Mouse (Mus musculus): ENCODE measurements around the gene Nlrp9b. TPM values are rescaled to one million over a fixed set of nuclear protein-coding genes. Genes with fewer than 3 reads are reported as not detected.
"Not testable (repeated sequence)": the region's sequence is repeated elsewhere in the genome, so short reads cannot be mapped to it uniquely, and the experiment has no call there.

Nlrp9b gene
- polyA plus RNA-seq, 1 experiment = not detected

DNA sequence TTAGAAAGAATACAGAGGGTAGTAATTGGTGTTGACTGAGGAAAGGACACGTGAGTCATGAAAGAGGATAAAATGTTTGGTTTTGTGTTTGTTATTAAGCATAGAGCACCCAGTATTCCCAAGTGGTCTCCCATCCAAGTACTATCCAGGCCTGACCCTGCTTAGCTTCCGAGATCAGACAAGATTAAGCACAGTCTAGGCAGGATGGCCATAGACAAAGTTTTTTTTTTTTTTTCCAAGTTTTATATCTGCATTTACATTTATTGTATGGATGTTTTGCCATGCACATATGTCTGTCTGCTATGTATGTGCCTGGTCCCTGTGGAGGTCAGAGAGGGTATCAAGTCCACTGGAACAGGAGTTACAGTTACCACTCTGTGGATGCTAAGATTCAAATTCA lies 18.7 kb downstream of the Nlrp9b start:
- TF ChIP-seq POLR2A (IDR thresholded peaks at IDR 0.05; ENCODE audit: insufficient read depth, low read depth, low read length) (no peak), CTCF (IDR thresholded peaks at IDR 0.05; ENCODE audit: insufficient read depth, low read depth, low read length) (no peak)
- H3K4me1 ChIP-seq (ENCODE audit: control insufficient read depth, insufficient read depth, low read length) = no peaks in the 10 kb centered on the region
- no peak overlapping the region for H3K4me3 ChIP-seq (ENCODE audit: insufficient read depth, low read depth, low read length)
- H3K27ac ChIP-seq (ENCODE audit: insufficient read depth, low read depth, low read length) = no peak overlapping the region
- WGBS = 72% methylated on average over 2 of the region's 2 CpGs

- not testable (repeated sequence) for H3K4me1 ChIP-seq (ENCODE audit: control insufficient read depth, insufficient read depth, low read length); H3K4me3 ChIP-seq (ENCODE audit: insufficient read depth, low read depth, low read length); H3K27ac ChIP-seq (ENCODE audit: insufficient read depth, low read depth, low read length)
- 72% methylated on average over 4 of the region's 4 CpGs for WGBS
These were observed 72.8 kb downstream of the Nlrp9b start for GRCm38 (mm10) chr7:20064100-20064499.

DNA sequence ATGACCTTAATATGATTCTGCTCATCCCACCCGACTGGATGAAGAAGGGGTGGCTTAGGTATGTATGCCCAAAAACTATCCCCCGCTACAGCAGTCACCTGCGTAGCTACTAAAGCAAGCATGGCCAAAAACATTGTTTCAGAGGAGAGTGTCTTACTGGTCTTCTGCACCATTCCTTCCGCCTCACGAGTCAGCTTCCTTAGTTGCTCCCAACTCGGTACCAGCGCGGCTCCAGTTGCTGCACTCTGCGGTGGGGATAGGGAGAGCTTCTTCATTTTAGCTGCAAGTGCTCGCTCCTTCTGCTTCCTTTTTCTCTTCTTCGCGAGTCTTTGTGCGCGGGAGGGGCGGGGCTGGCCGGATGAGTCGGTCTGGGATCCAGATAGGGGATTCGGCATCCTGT lies 86.9 kb downstream of the Nlrp9b start:
- H3K4me1 ChIP-seq (ENCODE audit: control insufficient read depth, insufficient read depth, low read length); H3K4me3 ChIP-seq (ENCODE audit: insufficient read depth, low read depth, low read length); H3K27ac ChIP-seq (ENCODE audit: insufficient read depth, low read depth, low read length): not testable (repeated sequence)
- 56% methylated on average over 18 of the region's 18 CpGs for WGBS

- WGBS = 79% methylated on average over 5 of the region's 5 CpGs
These were observed 108.1 kb downstream of the Nlrp9b start, which contains the start of gene Vmn1r91 for GRCm38 (mm10) chr7:20099380-20099779. Gene Vmn1r91, plus strand, starts transcription at chr7:20099680.

GRCm38 (mm10) chr7:20122479-20122878 lies 131.2 kb downstream of the Nlrp9b start, which contains the start of gene Gm16442:
Gene Gm16442, minus strand, starts transcription at chr7:20122579.
- not testable (repeated sequence) for H3K27ac ChIP-seq (ENCODE audit: insufficient read depth, low read depth, low read length); H3K4me3 ChIP-seq (ENCODE audit: insufficient read depth, low read depth, low read length); H3K4me1 ChIP-seq (ENCODE audit: control insufficient read depth, insufficient read depth, low read length)
- no CpG with 5 or more reads among the region's 2 CpGs for WGBS

More at GRCm38 (mm10) chr7:20099380-20099779, 108.1 kb downstream of the Nlrp9b start, which contains the start of gene Vmn1r91:
- not testable (repeated sequence) for H3K4me3 ChIP-seq (ENCODE audit: insufficient read depth, low read depth, low read length); H3K4me1 ChIP-seq (ENCODE audit: control insufficient read depth, insufficient read depth, low read length); H3K27ac ChIP-seq (ENCODE audit: insufficient read depth, low read depth, low read length)

Other genes with a start within 250 kb of the Nlrp9b start
- not detected in 2 replicates for gene Nectin2, start 241.0 kb upstream of the Nlrp9b start, polyA plus RNA-seq (2012; ENCODE audit: insufficient read depth, insufficient read length, low replicate concordance, missing spikeins)
- not detected in 2 replicates for gene Bcam, start 220.4 kb upstream of the Nlrp9b start, polyA plus RNA-seq (2012; ENCODE audit: insufficient read depth, insufficient read length, low replicate concordance, missing spikeins)
- gene Cblc, start 194.7 kb upstream of the Nlrp9b start, polyA plus RNA-seq (2012; ENCODE audit: insufficient read depth, insufficient read length, low replicate concordance, missing spikeins) = not detected in 2 replicates
- not detected in 2 replicates for gene Bcl3, start 168.7 kb upstream of the Nlrp9b start, polyA plus RNA-seq (2012; ENCODE audit: insufficient read depth, insufficient read length, low replicate concordance, missing spikeins)
- not detected in 2 replicates for gene Gm19345, start 139.5 kb upstream of the Nlrp9b start, polyA plus RNA-seq (2012; ENCODE audit: insufficient read depth, insufficient read length, low replicate concordance, missing spikeins)
- gene Ceacam16, start 130.2 kb upstream of the Nlrp9b start, polyA plus RNA-seq (2012; ENCODE audit: insufficient read depth, insufficient read length, low replicate concordance, missing spikeins) = not detected in 2 replicates
- not detected in 2 replicates for gene Ceacam19, start 103.5 kb upstream of the Nlrp9b start, polyA plus RNA-seq (2012; ENCODE audit: insufficient read depth, insufficient read length, low replicate concordance, missing spikeins)
- gene Pvr, start 70.3 kb upstream of the Nlrp9b start, polyA plus RNA-seq (2012; ENCODE audit: insufficient read depth, insufficient read length, low replicate concordance, missing spikeins) = not detected in 2 replicates
- not detected in 2 replicates for gene Igsf23, start 40.7 kb upstream of the Nlrp9b start, polyA plus RNA-seq (2012; ENCODE audit: insufficient read depth, insufficient read length, low replicate concordance, missing spikeins)
- not detected in 2 replicates for gene Ceacam20, start 26.1 kb upstream of the Nlrp9b start, polyA plus RNA-seq (2012; ENCODE audit: insufficient read depth, insufficient read length, low replicate concordance, missing spikeins)
- gene Vmn1r91, start 108.2 kb downstream of the Nlrp9b start, polyA plus RNA-seq (2012; ENCODE audit: insufficient read depth, insufficient read length, low replicate concordance, missing spikeins) = not detected in 2 replicates
- not detected in 2 replicates for gene Gm16442, start 131.1 kb downstream of the Nlrp9b start, polyA plus RNA-seq (2012; ENCODE audit: insufficient read depth, insufficient read length, low replicate concordance, missing spikeins)
- not detected in 2 replicates for gene Vmn1r93, start 147.6 kb downstream of the Nlrp9b start, polyA plus RNA-seq (2012; ENCODE audit: insufficient read depth, insufficient read length, low replicate concordance, missing spikeins)
- not detected in 2 replicates for gene Vmn1r94, start 176.9 kb downstream of the Nlrp9b start, polyA plus RNA-seq (2012; ENCODE audit: insufficient read depth, insufficient read length, low replicate concordance, missing spikeins)
- not detected in 2 replicates for gene Vmn1r95, start 202.2 kb downstream of the Nlrp9b start, polyA plus RNA-seq (2012; ENCODE audit: insufficient read depth, insufficient read length, low replicate concordance, missing spikeins)
- gene Gm6164, start 214.1 kb downstream of the Nlrp9b start, polyA plus RNA-seq (2012; ENCODE audit: insufficient read depth, insufficient read length, low replicate concordance, missing spikeins) = not detected in 2 replicates
- not detected in 2 replicates for gene Gm4498, start 242.4 kb downstream of the Nlrp9b start, polyA plus RNA-seq (2012; ENCODE audit: insufficient read depth, insufficient read length, low replicate concordance, missing spikeins)